9 mouse cellular contexts compared by ENCODE assay signal in genomic region chr1:42684783-42685182, GRCm38 (mm10). TPM values are rescaled to one million over a fixed set of nuclear protein-coding genes. Genes with fewer than 3 reads are reported as not detected.
A peak's percentile ranks its signal among the peaks of the same experiment; 100 is the strongest.
DNase-seq lines count a peak whose midpoint lies in the region; ATAC-seq lines count a peak whose summit lies in the region.
"Had no signal": no experiment of that assay in that cellular context is flagged by ENCODE, and none has a peak within 500 bp of the region (broad histone marks: within the 10 kb centered on the region; RNA-seq: fewer than 3 reads in every experiment).

No protein-coding gene starts in this region.

- peaks cover 21% of the 10 kb centered on the region for H3K4me1 ChIP-seq in lung, embryonic 15.5 days
- H3K4me1 ChIP-seq in embryonic facial prominence, embryonic 12.5 days, result peaks cover 18% of the 10 kb centered on the region
- peaks cover 5% of the 10 kb centered on the region for H3K4me1 ChIP-seq in intestine, embryonic 14.5 days (replicated peaks; ENCODE audit: control insufficient read depth, insufficient read depth, low read length)
- peaks cover 27% of the 10 kb centered on the region for H3K4me1 ChIP-seq in limb, embryonic 15.5 days

- no peak for DNase-seq in lung, postnatal 14 days
- no peak for DNase-seq in intestine, embryonic 14.5 days (ENCODE audit: low spot score)
- DNase-seq in ovary, postnatal 14 days (ENCODE audit: low spot score), result no peak
- no peak for DNase-seq in thymus, postnatal 0 days (ENCODE audit: low spot score)

- H3K4me3 ChIP-seq in lung, embryonic 15.5 days, result peak overlapping the region; percentile 29
- H3K4me3 ChIP-seq in embryonic facial prominence, embryonic 12.5 days, result peak overlapping the region; percentile 43
- peak overlapping the region; percentile 36 for H3K4me3 ChIP-seq in intestine, embryonic 14.5 days (ENCODE audit: low read depth, low read length)
- H3K4me3 ChIP-seq in limb, embryonic 15.5 days, result peak overlapping the region; percentile 35

- no peaks in the 10 kb centered on the region for H3K36me3 ChIP-seq in lung, embryonic 15.5 days
- H3K36me3 ChIP-seq in embryonic facial prominence, embryonic 12.5 days, result no peaks in the 10 kb centered on the region
- H3K36me3 ChIP-seq in intestine, embryonic 14.5 days (ENCODE audit: control insufficient read depth, insufficient read depth, low read length), result no peaks in the 10 kb centered on the region
- no peaks in the 10 kb centered on the region for H3K36me3 ChIP-seq in limb, embryonic 15.5 days

- no peaks in the 10 kb centered on the region for H3K9me3 ChIP-seq in lung, embryonic 15.5 days
- H3K9me3 ChIP-seq in embryonic facial prominence, embryonic 12.5 days, result no peaks in the 10 kb centered on the region
- no peaks in the 10 kb centered on the region for H3K9me3 ChIP-seq in intestine, embryonic 14.5 days (ENCODE audit: control insufficient read depth, low read length)
- no peaks in the 10 kb centered on the region for H3K9me3 ChIP-seq in limb, embryonic 15.5 days

- WGBS in lung, embryonic 15.5 days, result 0% methylated on average over 20 of the region's 21 CpGs
- WGBS in embryonic facial prominence, embryonic 12.5 days, result under 1% methylated on average over 19 of the region's 21 CpGs
- 2% methylated on average over 19 of the region's 21 CpGs for WGBS in intestine, embryonic 14.5 days
- under 1% methylated on average over 20 of the region's 21 CpGs for WGBS in limb, embryonic 15.5 days

- ATAC-seq in lung, embryonic 15.5 days (ENCODE audit: borderline replicate concordance, extremely low read depth, low FRiP score, low TSS enrichment), result peak; percentile 19; the same call in 1 of the 2 replicates
- ATAC-seq in embryonic facial prominence, embryonic 12.5 days (ENCODE audit: insufficient number of reproducible peaks, insufficient read depth, low FRiP score, low TSS enrichment), result peak; percentile 17; the same call in 1 of the 2 replicates
- ATAC-seq in intestine, embryonic 14.5 days (replicated peaks; ENCODE audit: low FRiP score, low TSS enrichment, low read depth), result peak; percentile 54
- ATAC-seq in limb, embryonic 15.5 days (ENCODE audit: insufficient number of reproducible peaks, low FRiP score, low TSS enrichment, low read depth), result 0 out of 2 replicates have a peak, but pooled peaks have one; percentile 57
- no peak for ATAC-seq in inflammation-experienced regulatory T-cells, adult 6 months

- H3K27ac ChIP-seq in lung, embryonic 15.5 days, result no peak overlapping the region
- peak overlapping the region; percentile 63 for H3K27ac ChIP-seq in embryonic facial prominence, embryonic 12.5 days
- H3K27ac ChIP-seq in intestine, embryonic 14.5 days (ENCODE audit: low read depth), result no peak overlapping the region
- H3K27ac ChIP-seq in limb, embryonic 15.5 days, result no peak overlapping the region
- H3K27ac ChIP-seq: liver, embryonic 14.5 days had no signal

- no peak overlapping the region for H3K9ac ChIP-seq in lung, embryonic 15.5 days
- H3K9ac ChIP-seq in embryonic facial prominence, embryonic 12.5 days, result peak overlapping the region; percentile 49
- no peak overlapping the region for H3K9ac ChIP-seq in intestine, embryonic 14.5 days (ENCODE audit: low read length)
- H3K9ac ChIP-seq in limb, embryonic 15.5 days, result no peak overlapping the region
- H3K9ac ChIP-seq: liver, embryonic 14.5 days had no signal

- H3K27me3 ChIP-seq in lung, embryonic 15.5 days, result peaks cover 80% of the 10 kb centered on the region
- H3K27me3 ChIP-seq in embryonic facial prominence, embryonic 12.5 days, result peaks cover 61% of the 10 kb centered on the region
- peaks cover 81% of the 10 kb centered on the region for H3K27me3 ChIP-seq in intestine, embryonic 14.5 days (replicated peaks; ENCODE audit: control insufficient read depth, insufficient read depth, low read length)
- H3K27me3 ChIP-seq in limb, embryonic 15.5 days, result peaks cover 75% of the 10 kb centered on the region

- peak overlapping the region; percentile 58 for H3K4me2 ChIP-seq in lung, embryonic 15.5 days
- peak overlapping the region; percentile 92 for H3K4me2 ChIP-seq in embryonic facial prominence, embryonic 12.5 days (replicated peaks)
- peak overlapping the region; percentile 55 for H3K4me2 ChIP-seq in intestine, embryonic 14.5 days (ENCODE audit: low read length)
- H3K4me2 ChIP-seq in limb, embryonic 15.5 days, result peak overlapping the region; percentile 80

RNA-seq across cellular contexts. Expression of gene Pou3f3, which starts 10.8 kb away (rescaled TPM):
- 0.32 and 0.39 TPM in 2 replicates for polyA plus RNA-seq in lung, embryonic 15.5 days (2015; fragmentation: Nextera tagmentation; extraction: Ambion mirVana)
- polyA plus RNA-seq in embryonic facial prominence, embryonic 12.5 days (2016; fragmentation: Nextera tagmentation; extraction: Ambion mirVana), result 10.3 and 12.1 TPM in 2 replicates
- polyA plus RNA-seq in intestine, embryonic 14.5 days (2014; fragmentation: Nextera tagmentation; extraction: Ambion mirVana), result 0.24 and 0.28 TPM in 2 replicates
- polyA plus RNA-seq in limb, embryonic 15.5 days (2015; fragmentation: Nextera tagmentation; extraction: Ambion mirVana), result 0.47 and 0.86 TPM in 2 replicates
- polyA plus RNA-seq in inflammation-experienced regulatory T-cells, adult 6 months (2017; shearing (Covaris generic)), result not detected
- 0.03 and 0.04 TPM in 2 replicates for polyA plus RNA-seq in thymus, postnatal 0 days (2015; fragmentation: Nextera tagmentation; extraction: Ambion mirVana)
